Mouse (Mus musculus) limb, embryonic 10.5 days (tissue): Measurements from ENCODE around the gene Cox16. TPM values are rescaled to one million over a fixed set of nuclear protein-coding genes. Genes with fewer than 3 reads are reported as not detected.
A peak's percentile ranks its signal among the peaks of the same experiment; 100 is the strongest.
"Not testable (repeated sequence)": the region's sequence is repeated elsewhere in the genome, so short reads cannot be mapped to it uniquely, and the experiment has no call there.

Experiments
- DNase-seq: peaks from one replicate; pipeline ENCODE4 v3.0.0-alpha.2; 2017; ENCODE audit warnings: low spot score
- H3K27ac ChIP-seq: fragments of 300-500 bp; sonication (generic); 2 replicates; pipeline ENCODE4 v1.5.1; 2016; ENCODE audit warnings: mild to moderate bottlenecking
- H3K27me3 ChIP-seq: fragments of 300-500 bp; sonication (generic); 2 replicates; pipeline ENCODE4 v1.6.1; 2016; ENCODE audit warnings: low read depth, mild to moderate bottlenecking; ENCODE audit not compliant: poor library complexity, severe bottlenecking
- H3K36me3 ChIP-seq: fragments of 300-500 bp; sonication (generic); 2 replicates; pipeline ENCODE4 v1.6.1; 2016; ENCODE audit warnings: mild to moderate bottlenecking, moderate library complexity
- H3K4me1 ChIP-seq: fragments of 300-500 bp; sonication (generic); 2 replicates; pipeline ENCODE4 v1.6.1; 2016
- H3K4me3 ChIP-seq: fragments of 300-500 bp; sonication (generic); 2 replicates; pipeline ENCODE4 v1.5.1; 2016; ENCODE audit warnings: mild to moderate bottlenecking, moderate library complexity
- H3K9me3 ChIP-seq: fragments of 300-500 bp; sonication (generic); replicated peaks from 2 replicates; pipeline ENCODE4 v1.6.1; 2016; ENCODE audit warnings: mild to moderate bottlenecking
- WGBS: fragments of 180-500 bp; shearing (Covaris S2); methylation state at CpG from one replicate; pipeline ENCODE4 v1.1.7; 2016; 5-methylcytosine and 5-hydroxymethylcytosine counted together
- polyA plus RNA-seq: library from polyadenylated mRNA; unstranded; fragments of >200 nt; fragmentation: Nextera tagmentation; extraction: Ambion mirVana; gene quantifications from 2 replicates; pipeline ENCODE4 v1.2.1, GENCODE M21; 2016

The Cox16 gene
- polyA plus RNA-seq, 1 experiment from 2014 or later, result 113 TPM

DNA sequence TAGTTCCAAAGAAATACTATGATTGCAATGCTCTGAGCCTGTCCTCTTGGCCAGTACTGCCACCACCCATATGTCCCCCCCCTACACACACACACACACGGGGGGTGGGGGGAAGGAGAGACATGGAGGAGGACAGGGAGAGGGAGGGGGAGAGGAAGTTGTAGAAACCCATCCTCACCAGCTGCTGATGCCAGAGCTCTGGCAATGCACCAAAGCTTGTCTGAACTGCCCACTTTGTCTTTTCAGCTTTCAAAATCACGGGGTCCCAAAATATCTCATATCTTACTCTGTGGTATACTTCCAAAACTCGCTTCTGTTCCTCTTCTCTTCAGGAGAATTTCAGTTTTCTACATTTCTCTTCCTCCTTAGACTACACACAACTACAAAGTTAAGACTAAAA is 71.7 kb downstream of the Cox16 start:
- Histone ChIP-seq H3K4me1 (no peaks in the 10 kb centered on the region), H3K27ac (no peak overlapping the region), H3K36me3 (no peaks in the 10 kb centered on the region), H3K9me3 (no peaks in the 10 kb centered on the region), H3K27me3 (no peaks in the 10 kb centered on the region), H3K4me3 (no peak overlapping the region)
- DNase-seq, result no peak
- 89% methylated on average over 3 of the region's 3 CpGs for WGBS

DNA sequence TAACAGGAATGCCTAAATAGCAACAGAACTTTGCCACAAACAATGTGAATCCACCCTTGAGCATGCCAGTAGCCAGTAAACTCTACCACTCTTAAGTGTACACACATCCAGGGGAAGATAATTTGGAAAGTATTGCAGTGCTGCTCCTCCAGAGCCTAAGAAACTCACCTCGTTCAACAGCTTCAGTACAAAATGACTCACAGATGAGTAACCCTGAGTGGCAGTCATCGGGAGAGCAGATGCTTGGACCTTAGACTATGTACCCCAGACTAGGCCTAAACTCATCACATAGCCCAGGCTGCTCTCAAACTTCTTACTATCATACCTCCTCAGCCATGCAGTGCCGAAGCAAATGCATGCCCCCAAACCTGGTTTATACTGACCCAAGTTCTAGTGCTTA is 76.0 kb downstream of the Cox16 start:
- H3K4me3 ChIP-seq, result no peak overlapping the region
- 91% methylated on average over 3 of the region's 3 CpGs for WGBS
- H3K36me3 ChIP-seq, result no peaks in the 10 kb centered on the region
- H3K9me3 ChIP-seq, result no peaks in the 10 kb centered on the region
- H3K27ac ChIP-seq, result no peak overlapping the region
- no peaks in the 10 kb centered on the region for H3K27me3 ChIP-seq
- DNase-seq, result no peak
- H3K4me1 ChIP-seq, result no peaks in the 10 kb centered on the region

DNA sequence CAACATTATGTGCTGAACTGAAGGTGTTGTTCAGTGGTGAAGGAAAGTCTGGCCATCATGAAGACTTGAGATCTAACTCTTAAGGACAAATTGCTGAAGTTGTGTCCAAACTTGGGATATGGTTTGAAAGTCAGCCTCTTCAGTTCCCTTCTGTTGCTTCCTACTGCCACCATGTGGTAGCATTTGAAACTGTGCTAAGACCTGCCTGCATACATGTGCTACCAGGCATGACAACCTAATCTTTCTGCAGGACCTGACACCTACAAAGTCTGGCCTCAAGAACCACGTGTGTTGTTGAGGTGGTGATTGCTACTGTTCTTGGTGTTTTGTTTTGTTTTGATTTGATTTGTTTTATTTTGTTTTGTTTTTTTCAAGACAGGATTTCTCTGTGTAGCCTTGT is 82.7 kb downstream of the Cox16 start:
- H3K4me3 ChIP-seq, result no peak overlapping the region
- 16% methylated on average over 1 of the region's 1 CpGs for WGBS
- peak; percentile 40 for DNase-seq
- no peaks in the 10 kb centered on the region for H3K4me1 ChIP-seq
- H3K9me3 ChIP-seq, result no peaks in the 10 kb centered on the region
- no peaks in the 10 kb centered on the region for H3K36me3 ChIP-seq
- H3K27me3 ChIP-seq, result no peaks in the 10 kb centered on the region
- H3K27ac ChIP-seq, result no peak overlapping the region

DNA sequence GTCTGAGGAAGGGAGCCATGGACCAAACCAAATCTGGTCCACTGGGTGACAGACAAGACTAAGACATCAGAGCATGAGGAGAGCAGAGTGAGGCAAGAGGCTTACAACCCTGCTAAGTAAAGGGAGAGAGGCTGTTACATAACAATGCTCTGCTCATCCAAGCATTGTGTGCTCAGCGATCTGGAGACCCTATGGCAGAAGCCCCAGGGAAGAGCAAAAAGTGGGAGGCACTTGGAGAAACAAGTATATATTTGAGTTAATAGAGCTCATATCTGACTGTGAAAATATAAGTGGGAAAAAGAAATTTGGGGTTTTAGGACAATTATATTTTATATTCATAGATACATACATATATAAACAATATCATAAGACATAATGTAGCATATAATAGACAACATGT is 105.6 kb downstream of the Cox16 start, which contains the start of gene Gm4787:
Gene Gm4787 (minus strand): TSS at position 101 of the 400 bp plus-strand sequence.
- not testable (repeated sequence) for H3K4me1 ChIP-seq, DNase-seq, H3K27ac ChIP-seq, H3K9me3 ChIP-seq, H3K27me3 ChIP-seq, H3K4me3 ChIP-seq, H3K36me3 ChIP-seq
- 92% methylated on average over 1 of the region's 1 CpGs for WGBS

DNA sequence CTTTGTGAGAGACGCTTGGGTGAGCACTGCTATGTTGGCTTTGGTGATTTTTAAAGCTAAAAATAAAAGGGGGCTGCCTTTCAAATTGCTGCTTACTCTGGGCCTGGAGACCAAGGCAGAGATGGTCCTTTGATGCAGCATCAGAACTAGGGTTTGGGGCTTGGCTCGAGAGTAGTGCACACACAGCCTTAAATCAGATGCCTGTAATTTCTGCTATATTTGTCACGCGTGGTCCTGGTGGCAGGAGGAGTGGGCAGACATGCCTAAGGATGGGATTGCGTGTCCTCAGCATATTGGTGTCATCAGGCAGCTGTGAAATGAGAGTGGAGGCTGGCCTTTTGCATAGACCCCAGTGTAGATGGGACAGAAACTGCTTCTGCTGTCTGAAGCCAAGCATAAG is 151.1 kb downstream of the Cox16 start:
- no peak for DNase-seq
- 73% methylated on average over 5 of the region's 5 CpGs for WGBS
- Histone ChIP-seq H3K4me3 (no peak overlapping the region; the same call in 1 of the 2 replicates), H3K27ac (no peak overlapping the region), H3K36me3 (no peaks in the 10 kb centered on the region), H3K9me3 (no peaks in the 10 kb centered on the region), H3K27me3 (peaks cover 45% of the 10 kb centered on the region), H3K4me1 (peaks cover 30% of the 10 kb centered on the region)

DNA sequence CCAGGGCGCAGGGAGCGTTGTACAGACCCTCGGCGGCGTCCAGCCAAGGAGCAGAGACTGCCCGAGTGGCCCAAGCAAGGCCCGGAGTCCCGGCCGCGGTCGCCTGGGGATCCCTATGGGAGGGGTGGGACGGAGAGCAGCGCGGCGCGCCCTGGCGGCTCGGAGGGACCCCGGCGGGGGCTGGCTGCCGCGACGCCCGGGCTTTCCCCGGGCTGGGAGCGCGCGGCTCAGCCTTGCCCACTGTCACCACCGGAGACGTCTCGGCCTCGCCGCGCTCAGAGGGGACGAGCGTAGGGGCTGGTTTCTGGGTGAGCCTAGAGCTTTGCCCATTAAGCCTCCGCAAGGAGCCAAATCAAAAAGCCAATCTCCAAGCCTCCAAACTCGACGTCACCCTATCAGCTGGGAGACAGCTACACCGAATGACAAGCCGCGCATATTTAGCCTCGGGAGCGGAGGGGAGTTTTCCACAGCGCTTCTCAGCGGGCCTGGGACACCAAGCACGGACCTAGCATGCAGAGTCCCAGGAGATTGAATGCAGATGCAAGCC is 152.0 kb downstream of the Cox16 start, which contains the start of gene Slc8a3:
Gene Slc8a3 (minus strand): TSS at position 306 of the 547 bp plus-strand sequence.
- Histone ChIP-seq H3K27ac (peak within 1 kb of the TSS; percentile 76), H3K36me3 (no peaks in the 10 kb centered on the region), H3K9me3 (no peaks in the 10 kb centered on the region), H3K4me1 (peaks cover 30% of the 10 kb centered on the region), H3K4me3 (peak within 1 kb of the TSS; percentile 68), H3K27me3 (peaks cover 45% of the 10 kb centered on the region)
- 0% methylated on average over 47 of the region's 47 CpGs for WGBS
- peak; percentile 73 for DNase-seq

DNA sequence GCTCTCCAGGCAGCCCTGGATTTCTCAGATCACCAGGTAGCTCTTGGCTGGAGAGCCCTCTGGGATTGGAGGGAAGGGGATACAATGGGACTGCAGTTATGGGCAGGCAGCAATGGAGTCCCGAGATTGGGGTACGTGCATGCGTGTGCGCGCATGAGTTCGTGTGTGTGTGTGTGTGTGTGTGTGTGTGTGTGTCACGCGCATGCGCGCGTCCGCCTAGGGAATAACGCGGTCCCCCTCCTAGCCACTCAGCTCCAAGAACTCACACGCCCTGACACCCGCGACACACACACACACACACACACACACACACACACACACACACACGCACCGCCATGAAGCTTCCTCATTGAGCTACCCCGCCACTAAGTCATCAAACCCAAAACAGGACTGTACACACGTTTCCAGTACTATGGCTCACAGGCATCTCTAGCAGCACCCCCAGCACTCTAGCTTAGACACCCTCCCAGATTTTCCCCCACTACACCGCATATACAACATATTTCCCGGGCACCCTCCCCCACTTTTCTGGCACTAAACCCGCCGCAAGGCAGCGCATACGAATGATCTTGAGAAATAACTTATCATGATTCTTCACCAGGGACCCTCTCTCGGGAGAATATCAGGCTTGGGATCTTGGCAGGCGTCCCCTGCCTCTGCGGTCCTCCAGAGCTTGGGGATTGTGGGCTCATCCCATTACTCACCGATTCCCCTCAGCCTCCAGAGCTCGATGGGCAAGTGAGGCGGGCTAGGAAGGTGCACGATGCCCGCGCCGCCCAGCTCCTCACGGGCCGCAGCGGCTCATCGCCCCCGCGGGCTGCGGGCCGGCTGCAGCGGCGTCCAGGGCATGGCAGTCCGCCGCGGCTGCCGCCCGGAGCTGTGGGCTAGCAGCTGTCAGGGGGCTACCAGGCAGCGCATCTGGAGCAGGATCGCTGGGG is 152.7 kb downstream of the Cox16 start:
- no peaks in the 10 kb centered on the region for H3K36me3 ChIP-seq
- H3K9me3 ChIP-seq, result no peaks in the 10 kb centered on the region
- WGBS, result under 1% methylated on average over 51 of the region's 54 CpGs
- H3K27ac ChIP-seq, result peak overlapping the region; percentile 76
- peak; percentile 71 for DNase-seq
- peaks cover 30% of the 10 kb centered on the region for H3K4me1 ChIP-seq
- peak overlapping the region; percentile 68 for H3K4me3 ChIP-seq
- peaks cover 45% of the 10 kb centered on the region for H3K27me3 ChIP-seq

DNA sequence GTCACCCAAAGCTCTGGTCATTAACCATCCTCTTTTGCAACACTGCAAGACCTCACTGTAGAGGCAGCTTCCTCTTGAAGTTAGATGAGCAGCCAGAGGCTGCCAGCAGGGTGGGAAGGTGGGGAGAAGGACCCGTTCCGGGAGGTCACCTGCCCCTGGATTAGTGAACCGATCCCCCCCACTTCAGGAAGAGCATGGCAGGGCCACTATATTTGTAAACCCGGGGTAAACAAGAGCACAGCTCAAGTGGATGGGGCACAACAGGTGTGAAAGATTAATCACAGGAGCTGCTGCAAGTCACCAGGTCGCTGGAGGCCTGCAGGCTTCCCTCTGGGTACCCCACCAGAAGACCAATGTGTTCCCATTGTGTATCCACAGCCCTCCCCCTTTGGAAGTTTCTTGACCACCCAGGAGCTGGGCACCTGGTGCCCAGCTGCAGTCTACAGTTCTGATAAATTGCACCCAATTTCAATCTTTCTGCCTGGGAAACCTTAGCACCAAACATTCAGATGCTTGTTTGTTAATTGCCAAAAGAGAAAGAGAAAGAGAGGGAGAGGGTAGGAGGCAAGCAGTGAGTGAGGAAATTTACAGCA is 153.8 kb downstream of the Cox16 start:
- H3K9me3 ChIP-seq, result no peaks in the 10 kb centered on the region
- WGBS, result 28% methylated on average over 5 of the region's 5 CpGs
- H3K27me3 ChIP-seq, result peaks cover 45% of the 10 kb centered on the region
- DNase-seq, result peak; percentile 37
- peaks cover 30% of the 10 kb centered on the region for H3K4me1 ChIP-seq
- H3K27ac ChIP-seq, result peak overlapping the region; percentile 53; the same call in 1 of the 2 replicates
- no peaks in the 10 kb centered on the region for H3K36me3 ChIP-seq
- 0 out of 2 replicates have a peak overlapping the region, but pooled peaks have one; percentile 68 for H3K4me3 ChIP-seq

DNA sequence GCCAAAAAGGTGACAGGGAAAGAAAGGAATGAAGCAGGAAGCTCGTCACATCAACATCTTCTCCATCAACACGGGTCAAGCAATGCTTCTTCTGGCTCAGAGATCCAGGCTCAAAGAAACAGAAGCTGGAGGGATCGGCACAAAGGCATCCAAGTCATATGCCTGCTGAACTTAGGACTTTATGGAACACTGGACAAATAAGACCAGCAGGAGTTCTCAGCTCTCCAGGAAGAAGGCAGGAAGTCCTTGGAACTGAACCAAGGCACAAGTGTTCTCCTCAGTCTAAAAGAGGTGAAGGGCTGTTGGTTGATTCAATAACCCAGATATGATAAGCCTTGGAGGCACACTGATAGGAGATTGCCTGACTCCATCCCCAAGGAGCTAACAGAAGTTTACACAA is 159.9 kb downstream of the Cox16 start:
- 90% methylated on average over 3 of the region's 3 CpGs for WGBS
- Histone ChIP-seq H3K27me3 (no peaks in the 10 kb centered on the region), H3K9me3 (no peaks in the 10 kb centered on the region), H3K27ac (no peak overlapping the region), H3K36me3 (no peaks in the 10 kb centered on the region), H3K4me1 (0 out of 2 replicates have a peak, but pooled peaks cover 5% of the 10 kb centered on the region), H3K4me3 (no peak overlapping the region)
- no peak for DNase-seq

DNA sequence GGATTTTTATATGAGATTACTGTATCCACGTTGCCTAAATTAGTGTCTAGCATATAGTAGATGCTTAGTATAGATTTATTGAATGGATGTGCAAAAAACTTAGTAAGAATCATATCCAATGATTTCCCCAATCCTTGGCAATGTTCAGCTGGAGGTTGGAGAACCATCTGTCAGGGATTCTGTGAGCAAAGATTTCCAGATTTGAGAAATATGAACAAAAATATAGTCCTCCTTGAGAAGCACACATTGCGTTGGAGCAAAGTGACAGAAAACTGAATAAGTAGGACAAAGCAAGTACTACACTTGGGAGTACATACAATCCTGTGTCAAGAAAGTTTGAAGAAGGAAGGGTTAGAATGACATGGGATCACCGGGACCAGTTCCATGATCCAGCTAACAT is 160.8 kb downstream of the Cox16 start:
- Histone ChIP-seq H3K4me1 (0 out of 2 replicates have a peak, but pooled peaks cover 5% of the 10 kb centered on the region), H3K27me3 (no peaks in the 10 kb centered on the region), H3K36me3 (no peaks in the 10 kb centered on the region), H3K9me3 (no peaks in the 10 kb centered on the region), H3K27ac (no peak overlapping the region), H3K4me3 (no peak overlapping the region)
- no peak for DNase-seq
- WGBS, result 94% methylated on average over 3 of the region's 3 CpGs

DNA sequence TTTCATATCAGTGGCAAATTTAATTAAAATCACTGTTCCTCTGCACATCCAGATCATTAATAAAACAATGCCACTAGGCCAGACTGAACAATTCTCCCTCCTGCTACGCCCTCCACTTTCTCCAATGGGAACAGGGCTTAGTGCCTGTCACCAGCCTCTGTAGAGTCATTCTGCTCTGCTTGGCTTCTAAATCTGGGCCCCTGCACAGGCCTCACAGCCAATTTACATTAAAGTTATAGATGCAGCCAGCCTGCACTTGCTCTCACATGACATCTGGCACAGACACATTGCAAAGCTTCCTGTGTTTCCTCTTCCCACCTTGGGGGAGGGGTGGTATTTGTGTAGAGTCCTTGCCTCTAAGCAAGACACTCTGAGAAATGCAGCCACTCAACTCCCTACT is 163.9 kb downstream of the Cox16 start:
- H3K4me3 ChIP-seq, result no peak overlapping the region
- 0 out of 2 replicates have a peak, but pooled peaks cover 5% of the 10 kb centered on the region for H3K4me1 ChIP-seq
- 88% methylated on average over 1 of the region's 1 CpGs for WGBS
- H3K9me3 ChIP-seq, result no peaks in the 10 kb centered on the region
- no peaks in the 10 kb centered on the region for H3K27me3 ChIP-seq
- no peak overlapping the region for H3K27ac ChIP-seq
- no peak for DNase-seq
- H3K36me3 ChIP-seq, result no peaks in the 10 kb centered on the region

DNA sequence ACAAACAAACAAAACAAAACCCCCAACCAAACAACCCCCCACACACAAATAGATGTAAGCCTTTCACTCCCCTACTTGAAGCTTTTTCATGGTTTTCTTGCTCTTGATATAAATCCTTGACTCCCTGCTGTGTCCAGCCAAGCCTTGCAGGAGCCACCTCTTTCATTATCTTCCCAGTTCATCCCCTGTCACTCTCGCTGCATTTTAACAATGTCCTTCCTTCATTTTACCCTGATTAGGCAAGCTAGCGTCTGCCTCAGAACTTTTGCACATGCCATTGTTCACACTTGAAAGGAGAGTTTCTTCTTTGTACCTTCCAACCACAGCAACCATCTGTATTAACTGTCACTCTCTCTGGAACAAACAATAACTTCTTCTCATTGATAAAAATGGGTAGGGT is 167.1 kb downstream of the Cox16 start:
- H3K36me3 ChIP-seq, result no peaks in the 10 kb centered on the region
- WGBS, result 60% methylated on average over 2 of the region's 2 CpGs
- no peaks in the 10 kb centered on the region for H3K27me3 ChIP-seq
- H3K27ac ChIP-seq, result no peak overlapping the region
- no peaks in the 10 kb centered on the region for H3K9me3 ChIP-seq
- H3K4me1 ChIP-seq, result 0 out of 2 replicates have a peak, but pooled peaks cover 5% of the 10 kb centered on the region
- no peak for DNase-seq
- no peak overlapping the region for H3K4me3 ChIP-seq

DNA sequence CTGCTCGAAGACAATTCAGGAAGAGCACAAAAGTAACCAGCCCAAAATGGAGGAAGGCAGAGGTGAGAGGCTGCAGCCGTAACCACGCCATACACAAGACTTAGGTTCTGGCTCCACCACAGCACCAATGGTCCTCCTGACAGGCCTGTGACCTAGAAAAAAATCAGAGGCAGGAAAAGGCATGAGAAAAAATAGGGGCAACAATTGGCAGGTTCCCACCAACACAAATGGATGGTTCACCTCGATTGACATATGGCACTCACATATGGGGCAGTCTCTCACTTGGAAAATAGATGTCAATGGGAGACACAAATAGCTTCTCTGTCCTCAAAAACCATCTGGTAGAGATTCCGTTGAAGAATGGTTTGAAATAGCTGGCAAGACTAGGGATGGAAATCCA is 169.0 kb downstream of the Cox16 start:
- H3K36me3 ChIP-seq, result no peaks in the 10 kb centered on the region
- no peak for DNase-seq
- H3K4me1 ChIP-seq, result 0 out of 2 replicates have a peak, but pooled peaks cover 1% of the 10 kb centered on the region
- WGBS, result 95% methylated on average over 5 of the region's 5 CpGs
- no peak overlapping the region for H3K4me3 ChIP-seq
- no peaks in the 10 kb centered on the region for H3K9me3 ChIP-seq
- H3K27me3 ChIP-seq, result no peaks in the 10 kb centered on the region
- no peak overlapping the region for H3K27ac ChIP-seq
